Mouse (Mus musculus) intestine, embryonic 14.5 days (tissue): ENCODE measurements around the gene Saa2. TPM values are rescaled to one million over a fixed set of nuclear protein-coding genes. Genes with fewer than 3 reads are reported as not detected.
A peak's percentile ranks its signal among the peaks of the same experiment; 100 is the strongest.

ENCODE experiments used
- ATAC-seq: fragments of 200-750 bp; cut with Nextera tagmentation; replicated peaks from 2 replicates; pipeline ENCODE4 v1.8.0; 2017; ENCODE audit warnings: low read depth, moderate number of reproducible peaks, moderate TSS enrichment, moderate library complexity; ENCODE audit not compliant: low FRiP score, low TSS enrichment
- DNase-seq: peaks from one replicate; pipeline ENCODE4 v3.0.0-alpha.2; 2018; ENCODE audit warnings: low spot score
- H3K27ac ChIP-seq: fragments of 300-500 bp; sonication (generic); 2 replicates; pipeline ENCODE4 v1.5.1; 2014; ENCODE audit warnings: low read depth, mild to moderate bottlenecking, control low read depth
- H3K27me3 ChIP-seq: fragments of 300-500 bp; sonication (generic); replicated peaks from 2 replicates; pipeline ENCODE4 v1.6.1; 2014; ENCODE audit warnings: low read length, control low read depth; ENCODE audit not compliant: control insufficient read depth, insufficient read depth
- H3K36me3 ChIP-seq: fragments of 300-500 bp; sonication (generic); 2 replicates; pipeline ENCODE4 v1.6.1; 2014; ENCODE audit warnings: low read length, control low read depth; ENCODE audit not compliant: control insufficient read depth, insufficient read depth
- H3K4me1 ChIP-seq: fragments of 300-500 bp; sonication (generic); replicated peaks from 2 replicates; pipeline ENCODE4 v1.6.1; 2014; ENCODE audit warnings: low read length, control low read depth, mixed read lengths; ENCODE audit not compliant: control insufficient read depth, insufficient read depth
- H3K4me2 ChIP-seq: fragments of 300-500 bp; sonication (generic); 2 replicates; pipeline ENCODE4 v1.6.1; 2014; ENCODE audit warnings: low read length
- H3K4me3 ChIP-seq: fragments of 300-500 bp; sonication (generic); 2 replicates; pipeline ENCODE4 v1.5.1; 2014; ENCODE audit warnings: low read depth, low read length, control low read depth, mixed read lengths
- H3K9ac ChIP-seq: fragments of 300-500 bp; sonication (generic); 2 replicates; pipeline ENCODE4 v1.6.1; 2014; ENCODE audit warnings: mild to moderate bottlenecking, low read length
- H3K9me3 ChIP-seq: fragments of 300-500 bp; sonication (generic); 2 replicates; pipeline ENCODE4 v1.6.1; 2016; ENCODE audit warnings: low read length, control low read depth; ENCODE audit not compliant: control insufficient read depth
- WGBS: fragments of 180-500 bp; shearing (Covaris S2); extraction: QIAGEN DNeasy Blood & Tissue Kit; methylation state at CpG from one replicate; pipeline ENCODE4 v1.1.7; 2014; 5-methylcytosine and 5-hydroxymethylcytosine counted together
- polyA plus RNA-seq: library from polyadenylated mRNA; unstranded; fragments of >200 nt; fragmentation: Nextera tagmentation; extraction: Ambion mirVana; gene quantifications from 2 replicates; pipeline ENCODE4 v1.2.1, GENCODE M21; 2014

The Saa2 gene
- 0.45 and 1.1 TPM in 2 replicates for polyA plus RNA-seq

DNA sequence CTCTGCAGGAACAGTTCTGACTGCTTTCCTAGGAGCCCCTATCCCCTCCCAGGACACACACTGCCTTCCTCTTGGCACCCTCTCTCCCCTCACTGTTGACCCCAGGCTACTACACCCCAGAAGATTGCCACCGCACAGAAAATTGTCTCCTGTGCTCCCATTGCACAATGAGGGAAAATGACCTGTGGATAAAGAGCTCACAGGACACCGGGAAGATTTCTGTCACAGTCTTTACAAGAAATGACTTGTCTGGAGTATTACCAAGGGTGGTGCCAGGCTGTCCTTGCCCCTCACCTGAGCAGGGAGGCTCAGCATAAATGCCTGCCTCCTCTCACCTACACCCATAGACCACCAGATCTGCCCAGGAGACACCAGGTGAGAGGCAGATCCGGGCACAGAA lies at the start of gene Saa2:
Gene Saa2 (plus strand): TSS at position 301 of the 400 bp plus-strand sequence.
- Histone ChIP-seq H3K27me3 (no peaks in the 10 kb centered on the region), H3K9me3 (no peaks in the 10 kb centered on the region), H3K4me3 (no peak within 1 kb of the TSS), H3K27ac (no peak within 1 kb of the TSS), H3K4me1 (peaks cover 4% of the 10 kb centered on the region; the same call in 1 of the 2 replicates), H3K9ac (no peak within 1 kb of the TSS), H3K36me3 (no peaks in the 10 kb centered on the region), H3K4me2 (no peak within 1 kb of the TSS)
- ATAC-seq (no peak), DNase-seq (no peak)
- WGBS = 56% methylated on average over 3 of the region's 3 CpGs

- WGBS = 2% methylated on average over 38 of the region's 38 CpGs
- peak within 1 kb of the TSS; percentile 80 for H3K27ac ChIP-seq
- H3K4me2 ChIP-seq = peak within 1 kb of the TSS; percentile 60
- peaks cover 31% of the 10 kb centered on the region for H3K36me3 ChIP-seq
- no peaks in the 10 kb centered on the region for H3K27me3 ChIP-seq
- peak; percentile 99 for DNase-seq
- peak within 1 kb of the TSS; percentile 89 for H3K9ac ChIP-seq
- H3K9me3 ChIP-seq = no peaks in the 10 kb centered on the region
- peaks cover 7% of the 10 kb centered on the region for H3K4me1 ChIP-seq
- peak within 1 kb of the TSS; percentile 66 for H3K4me3 ChIP-seq
- ATAC-seq = peak; percentile 94
Observed at GRCm38 (mm10) chr7:46710390-46710844, 41.2 kb upstream of the Saa2 start, which contains the start of gene Saal1. Saal1 (minus strand) TSS chr7:46710680.

DNA sequence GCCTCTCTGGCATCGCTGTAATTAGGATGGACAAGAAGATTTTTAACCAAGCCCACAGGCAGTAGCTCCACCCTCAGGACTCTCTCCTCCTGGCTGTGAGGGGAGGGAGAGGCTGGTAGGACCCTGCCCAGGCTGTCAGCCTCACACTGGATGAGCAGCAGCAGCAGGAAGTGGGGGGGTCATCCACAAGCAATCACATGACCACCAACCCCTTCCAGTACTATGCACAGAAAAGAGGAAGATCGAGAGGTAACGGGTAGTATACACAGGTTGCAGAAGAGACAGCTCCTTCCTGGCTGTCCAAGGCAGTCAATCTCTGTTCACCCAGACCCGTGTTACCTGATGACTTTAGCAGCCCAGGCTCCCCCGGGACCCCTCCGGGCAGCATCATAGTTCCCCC lies 39.3 kb upstream of the Saa2 start:
- no peaks in the 10 kb centered on the region for H3K9me3 ChIP-seq
- H3K36me3 ChIP-seq = peaks cover 13% of the 10 kb centered on the region; the same call in 1 of the 2 replicates
- 62% methylated on average over 6 of the region's 6 CpGs for WGBS
- H3K27ac ChIP-seq = no peak overlapping the region
- no peak overlapping the region for H3K9ac ChIP-seq
- no peaks in the 10 kb centered on the region for H3K27me3 ChIP-seq
- ATAC-seq = no peak
- peaks cover 7% of the 10 kb centered on the region for H3K4me1 ChIP-seq
- H3K4me2 ChIP-seq = no peak overlapping the region
- H3K4me3 ChIP-seq = no peak overlapping the region
- no peak for DNase-seq

DNA sequence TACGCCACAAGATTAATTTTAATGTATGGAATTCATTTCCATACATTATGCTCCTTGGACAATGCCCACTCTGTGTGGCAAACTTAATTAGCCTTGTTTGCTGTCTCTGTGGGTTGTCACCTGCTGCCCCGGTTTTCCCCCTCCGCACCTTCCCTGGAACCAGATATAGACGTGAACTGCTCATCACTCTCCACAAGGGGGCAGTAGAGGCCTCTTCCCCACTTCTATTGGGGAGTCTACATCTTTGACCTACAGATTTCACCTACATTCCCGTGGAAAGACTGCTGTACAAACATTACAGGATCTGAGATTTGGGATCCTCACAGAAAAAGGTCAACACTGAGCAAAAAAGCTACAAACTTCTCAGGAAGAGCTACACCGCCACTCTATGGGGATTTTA lies 37.1 kb upstream of the Saa2 start:
- Histone ChIP-seq H3K4me2 (no peak overlapping the region), H3K36me3 (no peaks in the 10 kb centered on the region), H3K9ac (no peak overlapping the region), H3K4me3 (no peak overlapping the region), H3K9me3 (no peaks in the 10 kb centered on the region), H3K27me3 (no peaks in the 10 kb centered on the region), H3K27ac (no peak overlapping the region), H3K4me1 (peaks cover 2% of the 10 kb centered on the region)
- 32% methylated on average over 6 of the region's 6 CpGs for WGBS
- no peak for ATAC-seq
- peak; percentile 79 for DNase-seq

GRCm38 (mm10) chr7:46715600-46715999 lies 36.0 kb upstream of the Saa2 start, which contains the start of gene Saa3:
Saa3 (minus strand) TSS chr7:46715700.
- Histone ChIP-seq H3K9me3 (no peaks in the 10 kb centered on the region), H3K4me2 (no peak within 1 kb of the TSS), H3K27ac (no peak within 1 kb of the TSS), H3K9ac (no peak within 1 kb of the TSS), H3K27me3 (no peaks in the 10 kb centered on the region), H3K4me3 (no peak within 1 kb of the TSS), H3K4me1 (no peaks in the 10 kb centered on the region), H3K36me3 (no peaks in the 10 kb centered on the region)
- DNase-seq (no peak), ATAC-seq (no peak)
- WGBS = 89% methylated on average over 5 of the region's 5 CpGs

GRCm38 (mm10) chr7:46716897-46717296 lies 34.7 kb upstream of the Saa2 start:
- Histone ChIP-seq H3K9me3 (no peaks in the 10 kb centered on the region), H3K4me3 (no peak overlapping the region), H3K27ac (no peak overlapping the region), H3K9ac (no peak overlapping the region), H3K36me3 (no peaks in the 10 kb centered on the region), H3K4me2 (no peak overlapping the region), H3K27me3 (0 out of 2 replicates have a peak, but pooled peaks cover 3% of the 10 kb centered on the region), H3K4me1 (no peaks in the 10 kb centered on the region)
- WGBS = 46% methylated on average over 5 of the region's 5 CpGs
- ATAC-seq (no peak), DNase-seq (no peak)

DNA sequence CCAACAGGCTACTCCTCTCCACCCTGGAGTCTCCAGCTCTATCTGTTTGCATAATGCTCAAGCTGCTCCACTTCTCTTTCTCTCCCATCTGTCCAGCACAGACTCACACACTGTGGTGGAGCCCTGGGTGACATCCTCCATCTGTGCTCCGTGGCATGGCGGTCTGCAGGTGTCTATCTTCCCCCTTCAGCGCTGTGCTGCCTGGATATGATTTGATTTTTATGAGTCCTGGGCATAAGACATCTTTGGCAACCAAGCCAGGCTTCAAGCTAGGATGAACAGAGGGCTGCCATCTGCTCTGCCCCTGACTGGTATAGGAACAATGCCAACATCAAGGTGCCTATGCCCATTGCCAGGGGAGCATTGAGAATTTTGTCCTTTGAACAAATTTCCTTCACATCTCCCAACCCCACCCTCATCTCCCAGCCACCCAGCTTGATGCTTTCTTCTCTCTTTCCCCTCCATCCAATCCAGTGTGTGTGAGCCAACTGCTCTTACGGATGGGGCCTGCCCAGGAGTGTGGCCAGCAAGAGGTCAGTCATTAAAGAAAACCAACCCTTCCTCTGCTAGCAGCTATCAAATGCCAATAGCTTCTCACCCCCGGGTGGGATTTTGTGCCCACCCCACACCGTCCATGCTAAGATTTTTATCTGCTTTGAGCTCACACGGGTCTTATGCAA lies 32.9 kb upstream of the Saa2 start:
- no peak overlapping the region for H3K4me3 ChIP-seq
- H3K9ac ChIP-seq = no peak overlapping the region
- H3K9me3 ChIP-seq = no peaks in the 10 kb centered on the region
- DNase-seq = no peak
- no peak overlapping the region for H3K27ac ChIP-seq
- no peaks in the 10 kb centered on the region for H3K36me3 ChIP-seq
- H3K27me3 ChIP-seq = 0 out of 2 replicates have a peak, but pooled peaks cover 3% of the 10 kb centered on the region
- ATAC-seq = no peak
- H3K4me1 ChIP-seq = no peaks in the 10 kb centered on the region
- WGBS = 76% methylated on average over 7 of the region's 7 CpGs
- H3K4me2 ChIP-seq = no peak overlapping the region

- Histone ChIP-seq H3K9me3 (no peaks in the 10 kb centered on the region), H3K27ac (no peak overlapping the region), H3K4me3 (no peak overlapping the region), H3K4me1 (no peaks in the 10 kb centered on the region), H3K27me3 (0 out of 2 replicates have a peak, but pooled peaks cover 3% of the 10 kb centered on the region), H3K4me2 (no peak overlapping the region), H3K36me3 (no peaks in the 10 kb centered on the region), H3K9ac (no peak overlapping the region)
- DNase-seq = no peak
- no peak for ATAC-seq
- 61% methylated on average over 7 of the region's 7 CpGs for WGBS
Observed at GRCm38 (mm10) chr7:46719526-46719925, 32.1 kb upstream of the Saa2 start.

DNA sequence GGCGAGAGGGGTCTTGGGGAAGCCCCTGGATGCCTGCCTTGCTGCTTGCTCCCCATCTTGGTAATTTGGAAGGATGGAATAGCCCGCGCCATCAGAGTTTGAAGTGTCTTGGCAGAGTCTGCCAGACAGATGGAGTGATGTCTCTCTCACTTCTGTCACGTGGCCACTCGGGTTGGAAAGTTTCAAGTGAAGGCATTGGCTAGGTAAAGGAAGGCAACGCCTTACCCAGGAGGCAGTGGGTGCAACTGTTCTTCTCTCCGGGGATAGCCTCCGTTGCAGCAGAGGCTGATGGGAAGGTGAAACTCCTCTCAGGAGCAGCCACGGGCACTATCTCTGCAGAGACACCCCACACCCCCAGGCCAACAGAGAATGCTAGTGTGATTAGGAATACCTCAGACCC lies 31.1 kb upstream of the Saa2 start:
- DNase-seq = no peak
- WGBS = 79% methylated on average over 9 of the region's 9 CpGs

More for the DNA sequence above, 31.1 kb upstream of the Saa2 start:
- no peak overlapping the region for H3K4me3 ChIP-seq
- no peak overlapping the region for H3K9ac ChIP-seq
- no peaks in the 10 kb centered on the region for H3K9me3 ChIP-seq
- no peak for ATAC-seq
- H3K27me3 ChIP-seq = 0 out of 2 replicates have a peak, but pooled peaks cover 3% of the 10 kb centered on the region
- no peaks in the 10 kb centered on the region for H3K36me3 ChIP-seq
- H3K27ac ChIP-seq = no peak overlapping the region
- H3K4me2 ChIP-seq = no peak overlapping the region
- H3K4me1 ChIP-seq = no peaks in the 10 kb centered on the region
